Mouse (Mus musculus): Measurements from ENCODE around the gene Arhgap21. TPM values are rescaled to one million over a fixed set of nuclear protein-coding genes. Genes with fewer than 3 reads are reported as not detected.

Arhgap21 gene
- total RNA-seq, 2 experiments from 2014 or later, result 210 to 310 TPM

DNA sequence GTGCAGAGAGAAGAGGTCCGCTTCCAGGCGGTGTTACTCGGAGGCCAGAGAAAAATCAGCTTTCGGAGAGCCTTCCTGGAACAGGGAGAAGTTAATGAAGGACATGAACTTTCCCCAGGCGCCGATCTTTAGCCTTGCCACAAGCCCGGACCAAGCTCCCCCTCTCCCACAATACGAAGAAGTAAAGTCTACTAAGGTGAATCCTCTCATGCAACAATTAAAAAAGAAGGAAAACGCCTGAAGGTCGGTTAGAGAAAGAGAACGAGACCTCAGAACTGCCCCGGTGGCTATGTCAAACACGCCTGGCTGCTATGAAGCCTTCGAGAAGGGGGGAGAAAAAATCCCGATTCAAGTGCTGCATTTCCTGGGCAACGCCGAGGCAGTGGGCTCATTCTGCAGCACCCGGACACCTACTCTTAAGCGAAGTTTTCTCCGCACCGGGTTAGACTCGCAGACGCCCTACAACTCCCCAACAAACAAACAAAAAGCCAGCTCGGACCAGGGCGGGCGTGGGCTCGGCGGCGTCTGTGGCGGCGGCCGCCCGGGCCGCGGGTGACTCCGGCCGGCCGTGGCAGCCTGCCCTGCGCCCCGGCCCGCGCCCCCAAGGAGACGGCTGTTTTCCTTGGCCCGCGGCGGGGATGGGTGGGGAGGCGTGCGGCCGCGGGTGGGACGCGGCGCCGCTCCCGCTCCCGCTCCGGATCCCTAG lies 882 bp downstream of the Arhgap21 start:
- DNase-seq (ENCODE audit: low spot score in 2 of 2), result peak in 1 of 2 experiments; percentile 43
- intact Hi-C loops (cut with DNase I), result loop anchor here (2.0 to 5.0 kb wide), 4 partner anchors 65 to 220 kb away; no protein-coding TSS in a partner anchor

DNA sequence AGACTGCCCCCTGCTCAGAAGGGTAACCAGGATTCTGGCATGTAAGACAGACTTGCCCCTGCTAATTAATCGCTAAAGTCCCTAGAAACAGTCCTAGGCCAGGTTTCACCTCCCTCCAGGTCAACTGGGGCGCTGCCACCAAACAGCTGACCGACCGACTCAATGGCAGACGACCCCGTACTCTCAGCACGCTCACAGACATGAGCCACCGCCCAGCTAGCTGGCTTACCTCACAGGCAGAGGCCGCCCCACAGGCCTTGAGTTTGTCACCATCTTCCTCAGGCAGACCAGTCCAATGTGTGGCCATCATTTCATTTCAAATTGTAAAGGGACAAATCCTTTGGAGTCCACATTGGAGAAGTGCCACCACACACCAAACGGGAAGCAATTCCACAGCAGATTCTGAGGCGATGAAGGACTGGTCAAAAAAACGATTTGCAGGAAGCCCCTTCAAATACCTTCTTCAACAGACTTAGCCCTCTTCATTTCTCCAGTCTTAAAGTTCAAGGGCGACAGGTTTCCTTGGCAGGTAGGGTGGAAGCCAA lies 1.5 kb downstream of the Arhgap21 start:
- peak; percentile 43 to 50 for DNase-seq (ENCODE audit: low spot score in 2 of 2)
- intact Hi-C loops (cut with DNase I), result loop anchor here (5.0 kb wide), 3 partner anchors 65 to 220 kb away; no protein-coding TSS in a partner anchor

DNA sequence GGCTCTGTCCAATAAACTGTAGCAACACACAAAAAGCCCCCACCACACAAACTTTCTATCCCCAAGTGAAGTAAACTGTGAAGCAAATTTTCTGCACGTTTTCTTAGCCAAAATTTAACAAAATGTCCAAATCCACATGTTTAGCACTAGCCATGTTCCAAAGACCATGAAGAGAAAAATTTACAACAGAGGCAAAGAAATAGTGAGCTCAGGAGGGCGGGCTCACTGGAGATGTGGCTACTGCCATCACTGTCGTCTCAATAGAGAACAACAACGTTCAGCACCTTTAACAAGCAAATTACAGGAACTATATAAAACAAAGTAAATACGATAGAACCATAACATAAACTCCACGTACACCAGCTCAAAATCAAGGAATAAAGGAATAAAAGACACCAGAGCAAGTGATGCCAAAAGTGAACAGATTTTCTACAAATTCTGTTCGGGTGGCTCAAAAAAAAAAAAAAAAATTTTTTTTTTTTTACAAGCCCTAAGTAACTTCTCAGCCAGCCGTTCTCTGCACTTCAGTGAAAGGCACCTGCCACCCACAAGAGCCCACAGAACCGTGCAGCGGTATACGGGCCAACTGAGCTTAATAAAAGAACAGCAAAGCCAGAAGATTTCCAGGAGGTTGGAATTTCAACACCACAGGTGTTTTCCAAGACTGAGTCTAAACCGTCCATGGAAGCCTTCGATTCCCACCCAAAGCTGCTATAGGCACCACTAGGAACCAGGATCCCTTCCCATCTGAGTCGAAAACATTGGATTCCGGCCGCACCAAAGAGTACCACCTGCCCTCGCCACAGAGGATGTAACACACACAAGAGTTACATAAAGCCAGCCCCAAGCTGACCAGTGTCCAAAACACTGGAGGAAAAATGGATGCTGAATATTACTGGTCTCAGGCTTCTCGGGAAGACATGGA lies 2.2 kb downstream of the Arhgap21 start:
- DNase-seq (ENCODE audit: low spot score in 2 of 2), result no peak
- intact Hi-C loops (cut with DNase I), result loop anchor here (5.0 kb wide), 3 partner anchors 64 to 221 kb away; no protein-coding TSS in a partner anchor

DNA sequence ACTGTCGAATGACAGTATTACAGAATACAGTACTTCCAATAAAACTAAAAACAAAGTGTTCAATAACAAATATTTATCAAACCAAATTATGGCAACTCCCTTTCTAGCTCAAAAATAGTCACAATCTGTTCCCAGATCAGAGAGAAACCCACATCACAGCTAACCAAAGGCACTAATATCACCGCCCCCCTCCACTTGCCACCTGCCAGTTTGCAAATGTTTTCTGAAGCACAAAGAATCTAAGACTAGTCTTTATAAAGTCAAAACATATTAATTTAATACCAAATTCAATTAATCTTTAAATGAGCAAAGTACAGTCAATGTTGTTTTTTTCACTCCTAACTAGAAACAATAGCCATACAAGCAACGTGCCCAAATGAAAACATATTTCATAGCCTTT lies 3.3 kb downstream of the Arhgap21 start:
- intact Hi-C loops (cut with DNase I), result loop anchor here (5.0 kb wide), 3 partner anchors 63 to 222 kb away; no protein-coding TSS in a partner anchor
- no peak for DNase-seq (ENCODE audit: low spot score in 2 of 2)

DNA sequence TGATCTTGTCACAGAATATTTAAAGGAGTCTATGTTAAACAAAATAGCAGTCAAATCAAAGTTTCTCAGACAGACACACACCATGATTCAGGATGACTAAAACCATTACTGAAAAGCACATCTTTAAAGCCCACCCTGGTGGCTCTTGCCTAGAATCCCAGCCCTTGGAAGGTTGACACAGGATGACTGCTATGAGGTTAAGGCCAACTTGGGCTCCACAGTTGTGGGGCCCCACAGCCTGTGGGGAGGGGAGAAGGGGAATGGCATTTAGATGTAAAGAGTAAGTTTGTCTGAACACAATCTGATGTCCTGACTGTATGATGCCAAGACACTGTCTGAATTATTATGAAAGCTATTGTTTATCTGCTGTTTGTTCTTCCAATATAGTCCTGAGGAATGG lies 4.2 kb downstream of the Arhgap21 start:
- intact Hi-C loops (cut with DNase I), result no loop called here
- DNase-seq (ENCODE audit: low spot score in 2 of 2), result no peak

DNA sequence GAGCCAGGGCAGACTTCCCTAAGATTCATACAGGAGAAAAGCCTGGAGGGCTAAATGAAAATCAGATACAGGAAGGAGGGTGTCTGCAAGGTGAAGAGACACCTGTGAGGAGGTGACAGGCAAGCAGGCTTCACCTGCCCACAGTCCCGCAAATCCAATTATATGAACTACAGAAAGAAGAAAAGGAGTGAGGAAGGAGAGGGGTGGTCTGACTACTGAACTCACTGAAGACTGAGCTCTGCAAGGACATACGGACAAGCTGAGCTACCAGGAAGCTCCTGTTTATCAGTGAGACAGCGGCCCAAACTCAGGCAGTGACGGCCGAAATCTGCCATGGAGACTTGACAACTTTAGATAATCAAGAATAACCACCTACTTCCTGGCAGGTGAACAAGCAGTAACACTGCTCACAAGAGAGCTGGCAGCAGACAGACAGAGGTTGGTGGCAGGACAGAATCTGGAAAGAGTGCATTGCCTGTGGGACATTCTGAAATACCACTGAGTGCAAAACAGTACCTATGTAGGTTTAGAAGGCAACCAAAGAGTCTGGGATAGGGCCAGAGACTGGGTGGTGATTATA lies 5.4 kb downstream of the Arhgap21 start:
- intact Hi-C loops (cut with DNase I), result no loop called here
- no peak for DNase-seq (ENCODE audit: low spot score in 2 of 2)

DNA sequence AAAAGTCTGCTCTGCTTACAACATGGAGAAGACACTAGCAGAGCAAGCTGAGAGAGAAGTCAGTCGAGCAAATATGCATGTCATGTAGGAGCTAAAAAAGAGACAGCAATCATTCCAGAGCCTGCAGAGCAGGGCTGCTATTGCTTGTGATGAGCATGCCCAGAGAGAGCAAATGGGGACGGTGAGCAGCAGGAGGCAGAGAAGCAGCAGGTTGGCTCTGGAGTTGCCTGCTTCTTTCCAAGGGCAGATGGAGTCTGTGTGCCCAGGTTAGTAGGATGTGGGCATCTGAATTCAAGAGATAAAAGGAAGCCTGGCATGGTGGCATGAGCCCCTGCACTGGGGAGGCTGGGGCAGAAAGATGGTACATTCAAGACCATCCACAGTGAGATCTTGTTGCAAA lies 6.4 kb downstream of the Arhgap21 start:
- DNase-seq (ENCODE audit: low spot score in 2 of 2), result no peak
- intact Hi-C loops (cut with DNase I), result no loop called here

DNA sequence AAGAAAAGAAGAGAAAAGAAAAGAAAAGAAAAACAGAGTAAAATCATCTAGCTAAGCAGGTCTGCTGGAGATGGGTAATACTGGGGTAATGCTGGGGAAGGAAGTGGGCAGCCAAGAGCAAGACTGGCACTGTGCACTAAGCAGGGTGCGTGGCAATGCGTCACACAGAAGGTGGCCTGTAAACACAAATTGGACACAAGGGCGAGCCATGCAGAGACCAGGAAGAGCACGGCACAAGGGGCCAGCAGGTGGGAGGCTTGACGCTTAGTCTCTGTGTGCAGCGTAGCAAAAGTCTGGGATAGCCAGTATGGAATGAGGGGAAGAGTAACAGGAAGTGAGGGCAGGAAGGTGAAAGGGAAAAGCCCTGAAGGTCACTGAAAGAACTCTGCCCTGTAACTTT lies 6.9 kb downstream of the Arhgap21 start:
- intact Hi-C loops (cut with DNase I), result no loop called here
- DNase-seq (ENCODE audit: low spot score in 2 of 2), result no peak

DNA sequence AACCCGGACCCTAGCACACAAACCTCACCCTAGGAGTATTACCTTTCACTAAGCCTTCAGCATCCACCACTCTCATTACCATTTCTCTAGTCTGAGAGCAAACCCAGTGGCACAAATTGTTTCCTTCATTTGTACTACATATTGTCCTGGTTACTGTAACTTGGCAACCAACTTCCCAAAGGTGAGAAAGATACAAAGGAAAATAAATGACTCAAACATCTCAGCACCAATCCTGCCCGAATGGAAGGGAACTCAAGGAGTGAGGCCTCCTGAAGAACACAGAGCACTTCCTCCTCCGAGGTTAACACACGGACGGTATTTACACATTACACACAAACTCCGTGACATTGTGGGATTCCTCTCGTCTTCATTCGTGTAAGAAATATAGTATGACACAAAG lies 7.4 kb downstream of the Arhgap21 start:
- intact Hi-C loops (cut with DNase I), result no loop called here
- DNase-seq (ENCODE audit: low spot score in 2 of 2), result no peak

DNA sequence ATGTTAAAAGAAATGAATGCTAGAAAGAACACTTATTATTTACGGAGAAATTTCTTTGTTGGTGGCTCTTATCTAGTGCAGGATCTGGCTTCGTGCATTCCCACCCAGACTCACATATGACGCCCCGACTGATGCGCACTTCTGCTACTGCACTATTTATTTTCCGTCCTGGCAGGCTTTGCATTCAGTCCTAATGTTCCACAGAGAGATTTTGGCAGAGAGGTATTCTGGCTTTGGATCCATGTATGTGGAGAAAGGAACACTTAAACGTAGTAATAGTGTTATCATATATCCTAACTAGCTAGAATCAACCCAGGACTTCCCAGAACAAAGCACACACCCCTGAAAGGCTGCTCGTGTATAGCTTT lies 8.0 kb downstream of the Arhgap21 start:
- intact Hi-C loops (cut with DNase I), result no loop called here
- no peak for DNase-seq (ENCODE audit: low spot score in 2 of 2)

DNA sequence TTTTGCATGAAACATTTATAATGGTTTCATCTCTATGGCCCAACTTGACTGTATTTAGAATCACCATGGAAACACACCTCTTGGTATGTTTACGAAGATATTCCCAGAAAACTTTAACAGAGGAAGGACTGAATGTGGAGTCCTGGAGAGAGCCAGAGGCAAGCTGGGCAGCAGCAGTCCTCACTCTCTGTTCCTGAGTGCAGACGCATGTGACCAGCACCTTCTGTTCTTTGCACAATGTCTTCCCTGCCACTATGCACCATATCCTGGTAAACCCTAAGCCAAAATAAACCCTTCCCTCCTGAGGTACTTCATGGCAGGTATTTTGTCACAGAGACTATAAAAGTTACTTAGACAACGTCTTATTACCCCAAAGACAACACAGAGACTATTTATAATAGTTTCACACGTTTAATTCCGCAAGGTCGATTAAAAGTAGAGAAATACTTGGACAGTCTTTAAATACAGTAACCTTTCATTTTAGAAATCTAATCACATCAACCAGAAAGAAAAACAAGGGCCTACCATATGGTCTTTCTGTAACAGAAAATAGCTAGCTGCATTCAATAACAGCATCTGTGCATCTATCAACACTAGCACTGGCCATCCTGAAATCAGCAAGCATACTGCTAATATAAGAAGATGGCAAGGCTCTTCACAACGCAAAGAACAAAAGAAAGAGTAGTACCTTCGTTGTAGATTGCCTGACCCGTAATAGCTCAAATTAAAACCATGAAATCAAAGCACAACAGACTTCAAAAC lies 8.6 kb downstream of the Arhgap21 start:
- DNase-seq (ENCODE audit: low spot score in 2 of 2), result no peak
- intact Hi-C loops (cut with DNase I), result no loop called here

DNA sequence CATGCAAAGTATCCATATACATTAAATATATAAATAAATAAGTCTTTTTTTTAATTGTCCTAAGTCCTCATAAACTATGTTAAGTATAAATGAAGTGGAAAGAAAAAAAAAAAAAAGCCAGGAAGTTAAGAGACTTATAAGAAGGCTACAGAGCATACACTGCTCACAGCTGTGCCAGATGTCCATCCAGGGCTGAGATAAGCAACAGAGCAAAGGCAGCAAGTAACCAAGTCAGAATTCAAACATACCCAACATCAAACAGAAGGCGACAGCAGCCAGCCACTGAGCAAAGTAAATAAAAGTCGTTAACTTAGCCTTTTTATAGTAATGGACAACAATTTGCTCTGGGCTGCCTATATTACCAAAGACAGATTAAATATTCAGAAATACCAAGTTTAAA lies 9.6 kb downstream of the Arhgap21 start:
- DNase-seq (ENCODE audit: low spot score in 2 of 2), result no peak
- intact Hi-C loops (cut with DNase I), result no loop called here

DNA sequence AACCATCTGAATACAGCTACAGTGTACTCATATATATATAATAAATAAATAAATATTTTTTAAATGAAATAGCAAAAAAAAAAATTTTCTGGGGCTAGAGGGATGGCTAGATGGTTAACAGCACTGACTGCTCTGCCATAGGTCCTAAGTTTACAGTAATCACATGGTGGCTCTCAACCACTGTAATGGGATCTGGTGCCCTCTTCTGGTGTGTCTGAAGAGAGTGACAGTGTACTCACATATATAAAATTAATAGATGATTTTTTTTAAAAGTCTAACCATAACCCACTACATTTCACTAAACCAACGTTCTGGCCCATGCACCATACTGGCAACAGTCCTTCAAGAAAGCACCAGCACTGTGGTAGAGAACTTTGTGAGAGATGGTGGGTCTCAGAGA lies 10.7 kb downstream of the Arhgap21 start:
- intact Hi-C loops (cut with DNase I), result no loop called here
- no peak for DNase-seq (ENCODE audit: low spot score in 2 of 2)

DNA sequence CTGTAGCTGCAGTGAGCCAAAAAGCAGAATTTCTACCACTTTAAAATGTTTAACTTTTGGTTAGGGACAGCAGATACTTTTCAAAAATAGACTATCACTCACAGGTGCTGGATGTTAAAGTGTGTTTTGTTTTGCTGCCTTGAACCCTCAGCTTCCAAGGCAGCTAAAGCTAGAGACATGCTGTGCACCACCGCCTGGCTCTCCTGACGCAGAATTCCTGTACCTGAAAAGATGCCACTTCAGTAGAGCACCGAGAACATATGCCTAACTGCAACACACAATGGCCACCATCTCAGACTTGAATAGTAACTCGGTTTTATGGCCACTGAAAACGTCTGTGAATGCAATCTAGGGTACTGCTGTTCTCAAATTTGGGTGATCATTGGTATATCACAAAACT lies 12.0 kb downstream of the Arhgap21 start:
- DNase-seq (ENCODE audit: low spot score in 2 of 2), result no peak
- intact Hi-C loops (cut with DNase I), result no loop called here

DNA sequence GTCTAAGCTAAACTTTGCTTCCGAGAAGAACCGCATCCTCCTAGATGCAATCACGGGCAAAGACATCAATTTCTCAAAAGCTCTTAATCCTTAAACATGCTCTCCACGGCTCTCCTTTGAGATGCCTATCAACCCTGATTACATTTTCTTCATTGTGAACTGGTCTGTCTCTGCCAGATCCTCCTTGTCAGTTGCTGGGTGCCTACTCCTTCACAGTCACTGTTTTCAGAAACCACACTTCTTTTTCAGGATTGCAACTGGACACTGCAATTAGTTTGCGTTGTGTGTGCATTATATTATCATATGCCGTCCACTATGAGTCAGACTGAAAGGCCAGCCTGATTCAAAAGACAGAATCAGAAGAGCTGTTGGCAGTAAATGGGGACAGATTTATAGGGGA lies 12.7 kb downstream of the Arhgap21 start:
- intact Hi-C loops (cut with DNase I), result no loop called here
- no peak for DNase-seq (ENCODE audit: low spot score in 2 of 2)

DNA sequence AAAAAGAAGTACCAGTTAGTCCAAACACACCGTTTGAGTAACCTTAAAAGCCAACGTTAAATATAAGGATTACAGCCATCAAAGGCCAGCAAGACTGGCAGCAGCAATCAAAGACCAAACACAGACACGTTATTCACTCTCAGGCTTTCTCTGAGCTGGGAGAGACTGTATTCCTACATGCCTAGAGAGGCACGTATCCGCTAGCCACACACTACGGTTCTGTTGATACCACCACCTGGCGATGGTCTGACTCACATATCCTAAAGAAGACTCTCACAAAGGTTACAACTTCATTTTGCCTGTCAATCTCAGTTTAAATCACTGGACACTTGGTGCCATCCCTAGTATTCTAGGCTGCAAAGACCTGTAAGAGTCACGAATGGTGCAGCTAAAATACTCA lies 13.3 kb downstream of the Arhgap21 start:
- intact Hi-C loops (cut with DNase I), result no loop called here
- DNase-seq (ENCODE audit: low spot score in 2 of 2), result no peak

DNA sequence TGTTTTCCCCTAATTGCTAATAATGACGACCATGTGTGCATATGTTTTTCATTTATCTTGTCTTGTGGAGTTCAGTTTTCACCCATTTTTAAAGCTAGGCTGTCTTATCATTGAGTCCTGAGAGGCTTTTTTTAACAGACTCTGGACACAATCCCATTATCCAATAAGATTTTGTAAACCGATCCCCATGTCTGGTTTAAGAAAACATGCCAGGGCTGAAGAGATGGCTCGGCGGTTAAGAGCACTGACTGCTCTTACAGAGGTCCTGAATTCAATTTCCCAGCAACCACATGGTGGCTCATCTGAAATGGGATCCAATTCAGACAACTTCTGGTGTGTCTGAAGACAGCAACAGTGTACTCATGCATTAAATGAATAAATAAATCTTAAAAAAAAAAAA lies 16.0 kb downstream of the Arhgap21 start:
- intact Hi-C loops (cut with DNase I), result no loop called here

DNA sequence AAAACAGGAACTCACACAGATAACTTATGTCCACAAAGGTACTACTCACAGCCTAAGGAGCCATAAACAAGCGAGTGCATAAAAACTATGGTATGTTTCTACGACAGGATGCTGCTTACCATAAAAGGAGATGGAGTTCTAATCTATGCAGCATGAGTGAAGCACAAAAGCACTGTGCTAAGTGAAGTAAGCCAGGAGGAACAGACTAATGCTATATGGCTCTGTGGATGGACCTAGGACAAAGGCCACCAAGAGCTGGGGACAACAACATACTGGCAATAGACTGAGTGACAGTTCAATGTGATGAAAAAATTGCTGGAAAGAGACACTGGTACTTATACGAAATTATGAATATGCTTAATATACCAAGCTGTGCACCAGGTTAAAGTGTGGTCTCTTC lies 19.5 kb downstream of the Arhgap21 start:
- DNase-seq (ENCODE audit: low spot score in 2 of 2), result no peak
- intact Hi-C loops (cut with DNase I), result no loop called here

More for the DNA sequence above, 16.0 kb downstream of the Arhgap21 start:
- no peak for DNase-seq (ENCODE audit: low spot score in 2 of 2)

DNA sequence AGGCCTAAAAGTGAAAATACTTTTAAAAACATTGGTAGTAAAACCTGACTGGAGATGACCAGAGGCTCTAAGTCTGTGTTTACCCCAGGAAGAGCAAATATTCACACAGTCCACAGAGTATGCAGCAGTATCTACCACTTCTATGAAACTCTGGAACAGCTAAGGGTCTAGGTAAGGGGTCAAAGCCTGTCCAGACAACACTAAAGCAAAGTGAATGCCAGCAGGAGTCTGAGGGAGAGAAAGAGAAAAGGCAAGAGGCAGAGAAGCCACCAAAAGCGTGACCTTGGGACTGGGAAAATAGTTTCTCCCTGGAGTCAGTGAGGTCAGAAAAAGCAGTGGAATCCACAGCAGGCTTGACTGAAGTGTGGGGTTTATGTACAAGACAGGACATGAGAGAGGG lies 21.6 kb downstream of the Arhgap21 start:
- intact Hi-C loops (cut with DNase I), result no loop called here

More for the DNA sequence above, 21.6 kb downstream of the Arhgap21 start:
- DNase-seq (ENCODE audit: low spot score in 2 of 2), result no peak

Measured in left cerebral cortex, postnatal 36 days (tissue).